Mouse (Mus musculus) cortical plate, adult 2 months (tissue): Measurements from ENCODE around the gene Gm17416.

Source experiments
- CTCF ChIP-seq: fragments of 200-500 bp; IDR thresholded peaks from 2 replicates; pipeline ENCODE4 v1.5.1; 2011; ENCODE audit warnings: mild to moderate bottlenecking, control low read depth, low read length; ENCODE audit not compliant: insufficient read depth; ENCODE audit errors: extremely low read depth
- POLR2A ChIP-seq: fragments of 200-500 bp; IDR thresholded peaks from 2 replicates; pipeline ENCODE4 v1.6.1; 2011; ENCODE audit warnings: mild to moderate bottlenecking, low read length, control low read depth; ENCODE audit not compliant: insufficient read depth; ENCODE audit errors: extremely low read depth

DNA sequence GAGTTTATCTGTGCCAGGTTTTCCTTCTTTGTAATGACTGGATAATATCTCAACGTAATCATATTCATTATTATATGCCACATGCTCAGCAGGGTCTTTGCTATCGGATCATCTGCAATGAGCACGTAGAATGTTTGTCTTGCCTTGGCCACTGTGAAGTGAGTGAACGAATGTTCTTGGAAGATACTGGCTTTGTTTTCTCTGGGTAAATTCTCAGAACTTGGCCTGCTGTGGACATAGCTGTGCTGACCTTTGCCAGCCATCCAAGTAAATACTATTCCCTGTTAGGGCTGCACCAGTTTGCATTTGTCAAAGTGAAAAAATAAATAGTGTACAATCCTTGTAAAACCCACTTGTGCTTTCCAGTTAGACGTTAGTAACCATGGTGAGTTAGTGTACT, 21.0 kb upstream of the Gm17416 start:
- TF ChIP-seq CTCF (no peak), POLR2A (no peak)
